Mouse (Mus musculus) brain, embryonic 14.5 days (tissue): Measurements from ENCODE around the gene Kcnma1.

Source experiments
- CTCF ChIP-seq: fragments of 200-500 bp; IDR thresholded peaks from 2 replicates; pipeline ENCODE4 v1.5.1; 2012; ENCODE audit warnings: inconsistent platforms, mild to moderate bottlenecking, moderate library complexity, borderline replicate concordance; ENCODE audit not compliant: insufficient read depth, insufficient read length; ENCODE audit errors: extremely low read depth
- POLR2A ChIP-seq: fragments of 200-500 bp; IDR thresholded peaks from 2 replicates; pipeline ENCODE4 v1.6.1; 2012; ENCODE audit warnings: mild to moderate bottlenecking, inconsistent platforms, borderline replicate concordance; ENCODE audit not compliant: poor library complexity, insufficient read depth, insufficient read length, severe bottlenecking; ENCODE audit errors: extremely low read depth

DNA sequence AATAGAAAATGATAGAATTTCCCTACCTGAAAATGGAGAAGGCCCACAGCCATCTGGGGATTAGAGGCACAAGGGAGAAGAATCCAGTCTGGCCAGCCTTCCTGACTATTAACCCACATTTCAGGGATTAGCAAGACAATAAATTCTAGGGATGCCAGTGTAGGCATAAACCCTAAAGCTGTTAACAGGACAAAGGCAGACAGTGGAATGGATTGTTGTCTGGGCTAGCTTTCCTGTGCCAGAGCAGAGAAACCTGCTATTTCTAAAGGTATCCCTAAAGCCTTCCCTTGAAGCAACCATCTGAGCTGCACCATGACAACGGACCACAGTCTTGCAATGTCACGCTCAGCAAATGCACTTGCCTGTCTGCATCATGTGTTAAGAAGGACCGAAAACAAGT lies 642.3 kb downstream of the Kcnma1 start:
- TF ChIP-seq CTCF, result no peak
- TF ChIP-seq POLR2A, result no peak
